Mouse (Mus musculus) myocyte (in vitro differentiated cells): ENCODE data around the gene Fam129a.

Experiments used
- POLR2A ChIP-seq: IDR thresholded peaks from one replicate; pipeline ENCODE4 v1.6.1; 2011; ENCODE audit warnings: low read depth, mild to moderate bottlenecking, control low read depth, moderate library complexity; ENCODE audit not compliant: insufficient read length
- POLR2AphosphoS2 ChIP-seq: IDR thresholded peaks from one replicate; pipeline ENCODE4 v1.6.1; 2011; ENCODE audit warnings: low read depth, control low read depth; ENCODE audit not compliant: insufficient read length

DNA sequence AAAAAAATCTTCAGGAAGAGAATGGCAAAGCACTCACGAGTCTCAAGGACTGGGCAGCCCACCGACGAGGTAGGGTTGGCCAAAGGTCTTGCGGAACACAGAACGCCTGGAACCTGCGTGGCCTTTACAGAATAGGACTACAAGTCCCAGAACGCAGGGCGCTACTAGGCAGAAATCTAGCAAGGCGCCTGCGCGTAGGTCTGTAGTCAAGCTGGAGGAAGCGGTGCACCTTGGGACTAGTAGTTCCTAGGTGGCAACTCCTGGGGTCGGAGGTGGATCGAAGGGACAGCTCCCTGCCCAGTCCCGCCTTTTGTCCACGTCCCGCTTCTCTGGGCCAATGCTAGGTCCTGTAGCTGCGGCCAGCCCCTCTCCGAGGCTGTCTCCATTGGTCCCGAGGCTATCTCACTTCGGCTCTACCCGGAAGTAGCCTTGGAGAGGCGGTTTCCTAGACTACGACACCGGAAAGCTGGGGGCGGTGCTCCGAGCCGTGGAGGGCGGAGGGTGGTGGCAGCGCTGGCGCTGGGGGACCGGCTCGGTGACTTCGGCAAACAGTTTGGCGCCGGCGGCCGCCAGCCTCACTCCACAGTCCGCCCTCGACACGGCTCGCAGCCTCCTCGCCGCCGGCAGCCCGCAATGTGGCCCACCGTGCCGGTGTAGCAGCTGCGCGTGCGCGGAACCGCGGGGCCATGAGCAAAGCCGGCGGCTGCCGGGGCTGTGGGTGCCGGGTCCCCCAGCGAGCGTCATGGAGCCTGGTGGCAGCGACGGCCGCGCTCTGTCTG is 184.1 kb downstream of the Fam129a start, which contains the start of gene Edem3:
- TF ChIP-seq POLR2A (peak; percentile 87), POLR2AphosphoS2 (peak; percentile 87)
